Mouse (Mus musculus): ENCODE measurements around the gene Gen1. TPM values are rescaled to one million over a fixed set of nuclear protein-coding genes. Genes with fewer than 3 reads are reported as not detected.

Gene Gen1
- polyA plus RNA-seq, 1 experiment from 2014 or later, result 6.4 TPM

GRCm38 (mm10) chr12:11223090-11223489 lies 42.5 kb downstream of the Gen1 start:
- H3K4me1 ChIP-seq, result peaks cover 6% of the 10 kb centered on the region; the same call in 1 of the 2 replicates
- H3K4me2 ChIP-seq (replicated peaks), result no peak overlapping the region
- 0 out of 2 replicates have a peak overlapping the region, but pooled peaks have one; percentile 83 for H3K27ac ChIP-seq (replicated peaks)
- H3K4me3 ChIP-seq (replicated peaks), result no peak overlapping the region
- WGBS, result 65% methylated on average over 10 of the region's 10 CpGs
- H3K9me3 ChIP-seq (replicated peaks), result no peaks in the 10 kb centered on the region
- no peaks in the 10 kb centered on the region for H3K27me3 ChIP-seq
- H3K9ac ChIP-seq, result no peak overlapping the region
- ATAC-seq (ENCODE audit: insufficient number of reproducible peaks, low FRiP score, low TSS enrichment, low read depth), result no peak
- H3K36me3 ChIP-seq, result no peaks in the 10 kb centered on the region

- no peak for ATAC-seq (ENCODE audit: insufficient number of reproducible peaks, low FRiP score, low TSS enrichment, low read depth)
- no peak overlapping the region for H3K4me3 ChIP-seq (replicated peaks)
- peaks cover 6% of the 10 kb centered on the region; the same call in 1 of the 2 replicates for H3K4me1 ChIP-seq
- no peak overlapping the region for H3K4me2 ChIP-seq (replicated peaks)
- WGBS, result 68% methylated on average over 3 of the region's 3 CpGs
- no peaks in the 10 kb centered on the region for H3K27me3 ChIP-seq
- no peaks in the 10 kb centered on the region for H3K36me3 ChIP-seq
- no peak overlapping the region for H3K9ac ChIP-seq
- H3K9me3 ChIP-seq (replicated peaks), result no peaks in the 10 kb centered on the region
- H3K27ac ChIP-seq (replicated peaks), result peak overlapping the region; percentile 83
Measured at GRCm38 (mm10) chr12:11222566-11222965, 43.0 kb downstream of the Gen1 start.

GRCm38 (mm10) chr12:11221524-11222330 lies 43.9 kb downstream of the Gen1 start:
- peak; percentile 59 for ATAC-seq (ENCODE audit: insufficient number of reproducible peaks, low FRiP score, low TSS enrichment, low read depth)

GRCm38 (mm10) chr12:11217726-11218250 lies 47.8 kb downstream of the Gen1 start:
- no peaks in the 10 kb centered on the region for H3K9me3 ChIP-seq (replicated peaks)
- H3K4me2 ChIP-seq (replicated peaks), result no peak overlapping the region
- H3K4me1 ChIP-seq, result peaks cover 6% of the 10 kb centered on the region; the same call in 1 of the 2 replicates
- no peak overlapping the region for H3K9ac ChIP-seq
- ATAC-seq (ENCODE audit: insufficient number of reproducible peaks, low FRiP score, low TSS enrichment, low read depth), result no peak
- no peak overlapping the region for H3K27ac ChIP-seq (replicated peaks)
- H3K4me3 ChIP-seq (replicated peaks), result no peak overlapping the region
- WGBS, result 80% methylated on average over 7 of the region's 7 CpGs
- no peaks in the 10 kb centered on the region for H3K27me3 ChIP-seq
- H3K36me3 ChIP-seq, result no peaks in the 10 kb centered on the region

More at GRCm38 (mm10) chr12:11221524-11222330, 43.9 kb downstream of the Gen1 start:
- WGBS, result 50% methylated on average over 20 of the region's 20 CpGs
- Histone ChIP-seq H3K36me3 (no peaks in the 10 kb centered on the region), H3K4me2 (replicated peaks) (peak overlapping the region; percentile 4; the same call in 1 of the 2 replicates), H3K4me1 (peaks cover 6% of the 10 kb centered on the region; the same call in 1 of the 2 replicates), H3K4me3 (replicated peaks) (no peak overlapping the region), H3K9ac (no peak overlapping the region), H3K9me3 (replicated peaks) (no peaks in the 10 kb centered on the region), H3K27me3 (no peaks in the 10 kb centered on the region), H3K27ac (replicated peaks) (peak overlapping the region; percentile 83)

GRCm38 (mm10) chr12:11216454-11216853 lies 49.1 kb downstream of the Gen1 start:
- no peak overlapping the region for H3K27ac ChIP-seq (replicated peaks)
- no peak for ATAC-seq (ENCODE audit: insufficient number of reproducible peaks, low FRiP score, low TSS enrichment, low read depth)
- H3K4me1 ChIP-seq, result no peaks in the 10 kb centered on the region
- H3K36me3 ChIP-seq, result no peaks in the 10 kb centered on the region
- H3K27me3 ChIP-seq, result no peaks in the 10 kb centered on the region
- H3K4me2 ChIP-seq (replicated peaks), result no peak overlapping the region
- H3K4me3 ChIP-seq (replicated peaks), result no peak overlapping the region
- H3K9ac ChIP-seq, result no peak overlapping the region
- WGBS, result 70% methylated on average over 3 of the region's 3 CpGs
- H3K9me3 ChIP-seq (replicated peaks), result no peaks in the 10 kb centered on the region

- no peaks in the 10 kb centered on the region for H3K9me3 ChIP-seq (replicated peaks)
- no peaks in the 10 kb centered on the region for H3K4me1 ChIP-seq
- no peak for ATAC-seq (ENCODE audit: insufficient number of reproducible peaks, low FRiP score, low TSS enrichment, low read depth)
- no peak overlapping the region for H3K27ac ChIP-seq (replicated peaks)
- H3K4me3 ChIP-seq (replicated peaks), result no peak overlapping the region
- no peak overlapping the region for H3K4me2 ChIP-seq (replicated peaks)
- no peaks in the 10 kb centered on the region for H3K36me3 ChIP-seq
- no peak overlapping the region for H3K9ac ChIP-seq
- no peaks in the 10 kb centered on the region for H3K27me3 ChIP-seq
- WGBS, result 73% methylated on average over 2 of the region's 2 CpGs
Measured at GRCm38 (mm10) chr12:11215555-11215954, 50.0 kb downstream of the Gen1 start.

GRCm38 (mm10) chr12:11214776-11215175 lies 50.8 kb downstream of the Gen1 start:
- no peaks in the 10 kb centered on the region for H3K36me3 ChIP-seq
- H3K4me2 ChIP-seq (replicated peaks), result no peak overlapping the region
- no peaks in the 10 kb centered on the region for H3K9me3 ChIP-seq (replicated peaks)
- H3K9ac ChIP-seq, result no peak overlapping the region
- ATAC-seq (ENCODE audit: insufficient number of reproducible peaks, low FRiP score, low TSS enrichment, low read depth), result no peak
- no peaks in the 10 kb centered on the region for H3K27me3 ChIP-seq
- H3K4me1 ChIP-seq, result no peaks in the 10 kb centered on the region
- no peak overlapping the region for H3K4me3 ChIP-seq (replicated peaks)
- no peak overlapping the region for H3K27ac ChIP-seq (replicated peaks)

GRCm38 (mm10) chr12:11212881-11213280 lies 52.7 kb downstream of the Gen1 start:
- no peak overlapping the region for H3K4me2 ChIP-seq (replicated peaks)
- ATAC-seq (ENCODE audit: insufficient number of reproducible peaks, low FRiP score, low TSS enrichment, low read depth), result no peak
- H3K9ac ChIP-seq, result no peak overlapping the region
- 36% methylated on average over 1 of the region's 1 CpGs for WGBS
- H3K4me1 ChIP-seq, result no peaks in the 10 kb centered on the region
- H3K4me3 ChIP-seq (replicated peaks), result no peak overlapping the region
- no peaks in the 10 kb centered on the region for H3K9me3 ChIP-seq (replicated peaks)
- H3K27ac ChIP-seq (replicated peaks), result no peak overlapping the region
- H3K27me3 ChIP-seq, result no peaks in the 10 kb centered on the region
- H3K36me3 ChIP-seq, result no peaks in the 10 kb centered on the region

- H3K36me3 ChIP-seq, result no peaks in the 10 kb centered on the region
- no peaks in the 10 kb centered on the region for H3K9me3 ChIP-seq (replicated peaks)
- WGBS, result 62% methylated on average over 3 of the region's 3 CpGs
Measured at GRCm38 (mm10) chr12:11210361-11210760, 55.2 kb downstream of the Gen1 start.

GRCm38 (mm10) chr12:11209636-11210035 lies 56.0 kb downstream of the Gen1 start:
- H3K27me3 ChIP-seq, result no peaks in the 10 kb centered on the region
- H3K9me3 ChIP-seq (replicated peaks), result no peaks in the 10 kb centered on the region
- H3K4me3 ChIP-seq (replicated peaks), result no peak overlapping the region
- no peak overlapping the region for H3K9ac ChIP-seq
- H3K4me1 ChIP-seq, result peaks cover under 1% of the 10 kb centered on the region
- no peak overlapping the region for H3K27ac ChIP-seq (replicated peaks)
- H3K36me3 ChIP-seq, result no peaks in the 10 kb centered on the region
- 81% methylated on average over 5 of the region's 5 CpGs for WGBS
- no peak for ATAC-seq (ENCODE audit: insufficient number of reproducible peaks, low FRiP score, low TSS enrichment, low read depth)
- no peak overlapping the region for H3K4me2 ChIP-seq (replicated peaks)

More at GRCm38 (mm10) chr12:11210361-11210760, 55.2 kb downstream of the Gen1 start:
- no peak for ATAC-seq (ENCODE audit: insufficient number of reproducible peaks, low FRiP score, low TSS enrichment, low read depth)
- no peak overlapping the region for H3K9ac ChIP-seq
- H3K4me2 ChIP-seq (replicated peaks), result no peak overlapping the region
- H3K4me1 ChIP-seq, result no peaks in the 10 kb centered on the region
- H3K4me3 ChIP-seq (replicated peaks), result no peak overlapping the region
- no peak overlapping the region for H3K27ac ChIP-seq (replicated peaks)
- no peaks in the 10 kb centered on the region for H3K27me3 ChIP-seq

GRCm38 (mm10) chr12:11208872-11209271 lies 56.7 kb downstream of the Gen1 start, which contains the start of gene Msgn1:
Msgn1 (minus strand) TSS chr12:11208972.
- no peaks in the 10 kb centered on the region for H3K27me3 ChIP-seq
- no peaks in the 10 kb centered on the region for H3K9me3 ChIP-seq (replicated peaks)
- ATAC-seq (ENCODE audit: insufficient number of reproducible peaks, low FRiP score, low TSS enrichment, low read depth), result no peak
- 58% methylated on average over 5 of the region's 5 CpGs for WGBS
- no peak within 1 kb of the TSS for H3K27ac ChIP-seq (replicated peaks)
- H3K9ac ChIP-seq, result no peak within 1 kb of the TSS
- no peaks in the 10 kb centered on the region for H3K36me3 ChIP-seq
- peaks cover 8% of the 10 kb centered on the region for H3K4me1 ChIP-seq
- no peak within 1 kb of the TSS for H3K4me2 ChIP-seq (replicated peaks)
- no peak within 1 kb of the TSS for H3K4me3 ChIP-seq (replicated peaks)

All from embryonic facial prominence, embryonic 15.5 days (tissue).